Mouse (Mus musculus): ENCODE measurements around the gene Scrn3.

The Scrn3 gene

DNA sequence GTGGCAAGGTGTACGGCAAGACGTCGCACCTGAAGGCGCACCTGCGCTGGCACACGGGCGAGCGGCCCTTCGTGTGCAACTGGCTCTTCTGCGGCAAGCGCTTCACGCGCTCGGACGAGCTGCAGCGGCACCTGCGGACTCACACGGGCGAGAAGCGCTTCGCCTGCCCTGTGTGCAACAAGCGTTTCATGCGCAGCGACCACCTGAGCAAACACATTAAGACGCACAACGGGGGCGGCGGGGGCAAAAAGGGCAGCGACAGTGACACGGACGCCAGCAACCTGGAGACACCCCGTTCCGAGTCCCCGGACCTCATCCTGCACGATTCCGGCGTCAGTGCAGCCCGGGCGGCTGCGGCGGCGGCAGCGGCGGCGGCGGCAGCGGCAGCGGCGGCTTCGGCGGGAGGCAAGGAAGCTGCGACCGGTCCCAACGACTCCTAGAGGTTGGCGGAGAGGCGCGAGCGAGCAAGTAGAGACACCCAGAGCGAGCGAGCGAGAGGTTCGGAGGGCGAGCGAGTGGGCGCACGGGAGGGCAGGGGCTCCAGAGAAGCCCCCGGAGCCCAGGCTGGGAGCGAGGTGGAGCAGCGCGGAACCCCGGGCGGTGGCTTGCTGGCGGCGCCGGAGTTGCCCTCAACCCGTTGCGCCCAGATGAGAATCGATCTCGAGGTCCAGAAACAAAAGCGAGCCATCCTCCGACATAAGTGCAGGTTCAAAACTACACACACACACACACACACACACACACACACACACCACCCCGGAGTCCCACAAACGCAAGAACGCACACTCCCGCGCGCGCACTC is 38.1 kb upstream of the Scrn3 start:
- DNase-seq (ENCODE audit: inconsistent age in 2 of 2, low spot score in 1 of 2) = peak; percentile 38 to 82

DNA sequence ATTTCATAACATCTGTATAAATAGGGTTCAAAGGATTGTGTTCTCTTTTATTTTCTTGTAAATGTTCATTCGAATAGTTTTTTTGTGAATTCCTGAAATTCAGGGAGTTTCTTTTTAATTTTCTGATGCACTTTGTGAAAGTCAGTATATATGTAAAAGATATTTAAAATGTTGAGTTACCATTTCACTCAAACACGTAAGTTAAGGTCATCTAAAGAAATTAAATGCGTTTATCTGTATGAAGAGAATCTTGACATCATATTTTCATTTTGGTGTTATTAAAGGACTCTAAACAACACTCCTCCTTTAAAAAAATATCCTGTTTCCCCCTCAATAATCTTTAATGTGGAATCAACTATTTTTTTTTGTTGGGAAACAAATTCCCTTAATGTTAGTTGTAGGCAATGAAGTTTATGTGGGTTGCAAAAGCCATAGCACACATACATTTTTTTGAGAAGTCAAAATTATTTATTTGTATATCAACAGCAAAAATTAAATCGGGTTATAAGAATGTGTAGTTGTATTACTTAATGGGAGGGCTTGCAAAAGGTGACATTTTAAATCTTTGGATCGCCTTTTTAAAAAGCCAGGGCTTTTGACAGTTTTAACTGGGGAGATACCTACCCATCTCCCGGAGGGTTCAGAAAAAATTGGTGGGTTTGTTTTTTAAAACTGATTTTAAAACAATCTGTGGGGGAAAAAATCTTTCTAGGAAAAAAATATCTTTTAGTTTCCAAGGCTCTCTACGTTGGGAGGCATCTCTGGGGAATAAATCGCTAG is 37.0 kb upstream of the Scrn3 start:
- peak in 1 of 2 experiments; percentile 38 for DNase-seq (ENCODE audit: inconsistent age in 2 of 2, low spot score in 1 of 2)

DNA sequence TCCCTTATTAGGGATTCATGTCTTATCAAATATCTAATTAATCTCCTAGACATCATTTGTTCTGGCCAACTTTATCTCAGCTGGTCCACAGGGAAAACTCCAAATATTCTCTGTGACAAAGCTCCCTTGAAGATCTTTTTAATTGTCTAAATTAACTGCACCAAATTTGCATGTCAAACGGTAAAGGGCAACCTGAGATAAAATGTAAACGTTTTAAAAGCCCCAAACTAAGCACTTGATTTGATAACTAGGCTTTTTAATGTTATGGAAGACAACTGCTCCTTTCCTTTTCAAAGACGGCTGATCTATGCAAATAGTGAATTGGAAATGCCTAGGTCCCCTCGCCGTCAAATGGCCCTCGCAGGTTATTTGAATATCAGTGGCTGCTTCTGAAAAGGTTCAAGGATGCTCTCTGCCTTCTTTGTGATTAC is 36.2 kb upstream of the Scrn3 start:
- peak in 1 of 2 experiments; percentile 60 for DNase-seq (ENCODE audit: inconsistent age in 2 of 2, low spot score in 1 of 2)

DNA sequence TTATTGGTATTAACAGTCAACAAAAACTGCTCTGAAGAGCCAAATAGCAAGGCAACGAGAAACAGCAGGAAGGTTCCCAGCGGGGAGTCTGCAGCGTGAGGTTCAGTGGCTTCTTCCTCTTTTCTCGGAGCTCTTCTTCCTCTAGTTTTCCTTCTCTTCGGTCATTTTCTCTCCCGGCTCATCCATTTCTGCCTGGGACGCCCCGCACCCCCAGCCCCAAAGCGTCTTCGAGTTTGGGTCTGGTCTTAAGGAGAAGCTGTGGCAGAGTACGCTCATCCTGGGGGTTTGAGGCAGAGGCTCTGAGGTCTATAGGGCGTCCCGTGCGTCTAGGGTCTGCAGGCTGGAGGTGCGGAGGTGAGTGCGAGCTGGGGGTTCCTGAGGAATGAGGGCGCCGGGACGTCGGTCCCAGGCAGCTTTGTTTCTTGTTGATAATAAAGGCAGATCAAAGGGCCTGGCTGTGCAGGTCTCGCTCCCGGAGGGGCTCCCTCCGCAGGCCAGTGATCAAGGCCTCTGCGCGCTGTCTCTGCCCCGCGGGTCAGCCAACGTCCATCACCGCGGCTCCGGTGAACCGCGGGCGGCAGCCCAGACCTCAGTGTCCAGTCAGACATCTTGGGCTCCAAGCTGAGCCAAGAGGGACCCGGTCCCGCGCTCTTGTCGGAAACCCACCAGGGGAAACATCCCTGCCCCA is 35.2 kb upstream of the Scrn3 start:
- peak in 1 of 2 experiments; percentile 60 for DNase-seq (ENCODE audit: inconsistent age in 2 of 2, low spot score in 1 of 2)

DNA sequence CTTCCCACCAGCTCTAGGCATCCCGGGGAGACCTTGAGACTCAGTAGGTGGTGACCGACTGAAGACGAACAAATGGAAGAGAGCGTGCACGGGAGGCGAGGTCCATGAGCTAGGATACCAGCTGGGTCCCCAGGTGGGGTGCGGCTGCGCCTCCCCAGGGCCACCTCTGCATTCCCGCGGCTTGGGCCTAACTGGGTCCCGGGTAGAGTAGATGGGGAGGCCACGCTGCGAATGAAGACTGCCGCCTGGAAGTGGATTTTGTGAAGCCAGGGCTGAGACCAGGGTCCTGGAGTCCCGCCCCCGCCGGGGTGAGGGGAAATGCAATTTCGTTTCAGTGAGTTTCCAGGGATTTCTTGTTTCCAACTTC is 34.7 kb upstream of the Scrn3 start:
- DNase-seq (ENCODE audit: inconsistent age in 2 of 2, low spot score in 1 of 2) = peak in 1 of 2 experiments; percentile 57

DNA sequence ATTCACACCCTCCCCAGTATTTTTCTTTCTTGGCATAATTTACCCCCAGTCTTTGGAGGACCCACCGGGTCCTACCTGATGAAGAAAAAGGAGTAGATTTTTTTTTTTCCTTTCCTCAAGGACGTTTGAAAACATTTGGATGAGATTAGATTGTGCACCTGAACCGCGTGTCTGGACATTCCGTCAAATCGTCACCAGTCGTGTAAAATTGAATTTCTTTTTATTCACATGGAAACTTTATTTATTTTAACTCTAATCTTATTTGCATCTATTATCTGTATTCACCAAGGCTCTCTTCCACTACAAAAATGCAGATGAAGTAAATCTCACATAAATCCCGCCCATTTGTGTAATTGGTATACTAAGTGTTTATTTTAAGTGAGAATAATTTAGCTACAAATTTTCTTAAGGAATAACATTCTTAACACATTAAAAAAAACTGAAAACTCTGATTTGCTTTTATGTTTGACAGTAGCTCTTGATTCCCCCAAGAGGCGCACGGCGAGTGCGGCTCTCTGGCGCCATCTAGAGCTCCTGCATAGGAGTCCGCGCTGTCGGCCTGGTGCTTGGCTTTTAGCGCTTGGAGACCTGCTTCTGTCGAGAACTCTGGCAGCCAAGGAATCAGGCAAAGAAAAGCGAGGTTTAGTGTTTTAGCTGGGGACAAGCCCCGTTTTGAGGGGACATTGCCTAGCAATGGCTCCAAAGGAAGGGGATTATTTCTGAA is 34.1 kb upstream of the Scrn3 start:
- peak; percentile 85 to 94 for DNase-seq (ENCODE audit: inconsistent age in 2 of 2, low spot score in 1 of 2)

DNA sequence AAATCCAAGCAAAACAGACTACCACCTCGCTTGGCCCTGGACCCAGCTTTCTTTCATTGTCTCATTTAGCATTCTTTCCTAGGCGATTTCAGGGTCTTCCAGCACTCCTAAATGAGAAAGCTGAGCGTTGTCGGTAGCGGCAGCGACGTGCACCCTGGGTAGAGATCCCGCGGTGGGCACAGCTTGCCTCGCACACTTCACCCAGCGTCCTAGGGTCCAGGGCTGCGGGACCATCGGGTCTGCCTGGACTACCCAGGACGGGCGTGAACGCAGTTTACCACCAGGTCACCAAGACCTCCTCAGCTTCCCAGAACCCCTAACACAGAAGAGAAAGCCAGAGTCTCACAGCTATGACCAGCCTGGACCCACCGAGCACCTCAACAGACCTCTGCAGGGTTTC is 33.5 kb upstream of the Scrn3 start:
- no peak for DNase-seq (ENCODE audit: inconsistent age in 2 of 2, low spot score in 1 of 2)

DNA sequence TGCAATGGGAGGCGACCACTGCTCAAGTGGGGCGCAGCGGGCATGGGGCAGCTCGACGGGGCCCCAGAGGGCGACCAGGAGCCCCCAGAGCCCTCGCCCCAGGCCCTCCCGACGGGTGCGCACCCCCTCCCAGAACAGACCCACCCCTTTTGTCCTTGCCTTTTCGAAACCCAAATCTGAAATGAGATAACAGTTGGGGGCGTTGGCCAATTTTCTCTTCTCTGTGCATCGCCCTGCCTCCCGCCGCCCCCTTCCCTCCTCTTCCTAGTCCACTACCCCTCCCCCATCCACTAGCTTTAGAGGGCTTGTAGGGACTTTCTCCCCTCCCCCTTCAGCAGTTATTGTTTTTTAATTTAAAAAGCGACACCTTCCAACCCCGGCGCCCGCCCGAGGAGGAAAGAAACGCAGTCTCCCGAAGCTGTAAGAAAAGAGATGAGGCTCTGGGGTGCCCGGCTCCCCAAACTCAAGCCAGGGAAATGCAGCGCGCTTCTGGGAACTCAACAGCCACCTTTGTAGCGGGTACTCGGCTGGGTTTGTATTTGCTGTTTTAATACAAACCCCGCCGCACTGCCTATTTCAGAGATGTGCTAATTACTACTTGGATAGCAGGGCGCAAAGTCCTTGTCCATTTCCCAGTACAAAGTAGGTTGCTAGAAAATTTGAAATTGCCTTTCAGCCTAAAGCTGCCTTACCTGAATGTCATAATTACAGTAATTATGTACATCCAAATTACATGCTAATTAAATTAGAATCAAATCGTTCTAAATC is 32.9 kb upstream of the Scrn3 start:
- DNase-seq (ENCODE audit: inconsistent age in 2 of 2, low spot score in 1 of 2) = peak in 1 of 2 experiments; percentile 37

DNA sequence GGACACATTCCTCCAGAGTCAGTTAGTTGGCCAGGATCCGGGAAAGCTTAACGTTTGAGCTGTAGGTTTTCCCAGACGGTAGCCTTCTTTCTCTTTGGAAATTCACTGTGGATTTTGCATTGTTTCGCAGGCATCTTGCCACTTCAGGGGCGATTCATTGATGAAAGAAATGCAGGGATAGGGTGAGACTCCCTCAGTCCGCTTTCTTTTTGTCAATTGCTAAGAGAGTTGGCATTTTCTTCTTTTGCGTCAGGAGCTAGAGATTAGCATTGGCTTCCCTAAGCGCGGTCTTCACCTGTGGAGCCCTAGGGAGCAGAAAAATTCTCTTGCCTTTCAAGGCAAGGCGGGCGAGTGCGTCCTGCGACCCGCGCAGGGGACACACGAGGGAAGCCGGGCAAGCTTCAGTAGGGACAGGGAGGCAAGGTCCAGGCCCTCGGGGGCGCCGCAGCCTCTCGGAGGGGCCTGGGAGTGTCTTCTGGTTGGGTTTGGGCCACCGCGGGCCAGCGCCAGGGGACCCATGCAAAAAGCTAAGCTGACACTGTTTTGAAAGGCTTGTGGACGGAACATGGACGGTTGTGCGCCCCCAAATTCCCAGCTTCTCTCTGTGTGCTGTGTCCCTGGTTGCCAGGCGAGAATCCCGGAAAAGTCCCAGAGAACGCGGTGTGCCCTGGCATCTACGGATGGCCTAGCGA is 31.9 kb upstream of the Scrn3 start:
- peak in 1 of 2 experiments; percentile 43 for DNase-seq (ENCODE audit: inconsistent age in 2 of 2, low spot score in 1 of 2)

DNA sequence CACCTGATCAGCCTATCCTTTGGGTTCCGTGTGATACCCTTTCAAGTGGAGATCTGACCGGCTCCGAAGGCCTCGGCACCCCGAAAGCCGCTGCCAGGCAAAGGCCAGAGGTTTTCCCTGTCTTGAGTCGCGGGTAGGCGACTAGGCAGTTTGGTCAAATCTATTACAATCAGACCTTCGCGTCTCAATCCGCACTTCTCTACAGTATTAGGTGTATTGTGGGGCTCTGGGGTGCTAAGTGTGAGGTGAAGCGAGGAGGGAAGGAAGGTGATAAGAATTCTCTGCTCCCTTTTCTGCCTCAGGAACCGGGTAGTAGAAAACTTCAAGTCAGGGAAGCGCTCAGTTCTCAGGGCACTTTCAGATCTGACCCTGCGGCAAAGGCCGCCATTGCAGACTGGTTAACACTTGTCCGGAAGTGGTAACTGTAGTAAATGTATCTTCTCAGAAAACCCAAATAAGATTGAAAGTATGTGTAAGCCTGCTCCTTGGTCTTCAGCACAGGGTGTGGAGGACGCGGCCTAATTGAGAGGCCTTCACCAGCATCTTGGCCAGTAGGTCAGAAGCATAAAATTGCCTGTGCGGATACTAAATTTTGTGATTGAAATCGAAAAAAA is 31.2 kb upstream of the Scrn3 start:
- peak in 1 of 2 experiments; percentile 41 for DNase-seq (ENCODE audit: inconsistent age in 2 of 2, low spot score in 1 of 2)

DNA sequence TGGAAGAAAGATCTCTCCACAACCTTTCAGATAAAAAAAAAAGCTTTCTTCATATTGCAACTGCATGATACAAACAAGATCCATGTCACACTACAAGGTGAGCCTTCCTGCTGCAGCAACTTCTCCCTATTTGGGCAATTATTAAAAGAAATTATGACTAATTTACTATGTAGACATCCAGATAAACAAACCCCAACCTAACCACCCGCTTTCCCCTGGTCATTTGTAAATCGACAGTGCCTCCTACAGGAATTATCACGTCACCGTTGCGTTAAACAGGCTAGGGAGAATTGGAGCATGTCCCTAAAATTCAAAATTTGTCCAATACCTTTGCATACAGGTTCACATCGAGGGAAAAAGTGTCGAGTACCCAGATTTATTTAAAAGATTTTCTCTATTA is 30.7 kb upstream of the Scrn3 start:
- DNase-seq (ENCODE audit: inconsistent age in 2 of 2, low spot score in 1 of 2) = peak in 1 of 2 experiments; percentile 37

DNA sequence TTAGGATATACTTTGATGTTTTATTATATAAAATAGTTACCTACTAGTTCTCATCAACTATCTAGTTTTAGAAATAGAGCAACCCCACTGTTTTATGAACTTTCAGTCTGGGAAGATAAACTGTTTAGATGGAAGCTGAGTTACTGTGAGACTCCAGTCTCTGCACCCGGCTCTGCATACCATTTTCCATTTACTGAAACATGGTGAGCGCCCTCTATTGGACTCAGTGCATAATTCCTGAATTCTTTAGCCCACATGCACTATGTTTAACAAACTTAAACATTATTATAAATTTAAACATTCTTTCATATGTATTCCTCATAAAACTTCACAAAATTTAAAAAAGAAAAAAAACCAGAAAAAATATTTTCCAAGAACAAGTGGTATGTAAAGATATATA is 26.8 kb upstream of the Scrn3 start:
- DNase-seq (ENCODE audit: inconsistent age in 2 of 2, low spot score in 1 of 2) = peak in 1 of 2 experiments; percentile 36

DNA sequence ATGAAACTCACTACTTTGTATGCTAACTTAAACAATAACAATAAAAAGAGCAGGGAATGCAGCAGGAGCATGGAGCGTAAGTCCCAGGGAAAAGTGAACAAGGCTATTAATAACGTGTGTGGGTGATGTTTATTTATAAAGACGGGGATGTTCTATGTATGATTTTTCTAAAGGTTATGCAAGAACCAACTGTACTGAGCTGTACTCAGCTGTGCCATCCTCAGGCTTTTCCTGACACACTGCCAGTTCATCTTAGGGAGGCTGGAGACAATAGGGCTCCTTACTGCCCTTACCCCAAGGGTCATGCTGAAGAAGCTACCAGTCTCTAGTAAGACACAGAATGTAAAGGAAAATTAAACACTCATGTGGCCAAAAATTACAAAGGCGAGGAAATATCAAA is 21.3 kb upstream of the Scrn3 start:
- no peak for DNase-seq (ENCODE audit: inconsistent age in 2 of 2, low spot score in 1 of 2)

DNA sequence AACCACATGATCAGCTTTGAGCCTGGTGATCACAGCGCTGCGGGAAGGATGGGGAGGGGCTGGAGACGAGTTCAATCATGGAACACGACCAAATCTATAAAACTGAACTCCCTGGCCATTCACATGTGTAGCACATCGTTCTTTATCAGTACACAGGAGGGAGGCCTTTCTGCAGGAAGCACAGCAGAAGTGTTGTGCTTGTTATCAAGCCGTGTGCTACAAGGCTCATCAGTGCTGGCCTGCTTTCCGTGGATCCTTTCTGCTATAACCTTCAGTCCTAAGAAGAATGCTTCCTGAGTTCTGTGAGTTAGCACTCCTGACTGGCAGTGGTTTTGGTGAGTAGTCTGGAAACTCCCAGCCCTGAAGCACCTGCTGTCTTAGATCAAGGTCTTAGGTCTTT is 17.4 kb upstream of the Scrn3 start:
- no peak for DNase-seq (ENCODE audit: inconsistent age in 2 of 2, low spot score in 1 of 2)

DNA sequence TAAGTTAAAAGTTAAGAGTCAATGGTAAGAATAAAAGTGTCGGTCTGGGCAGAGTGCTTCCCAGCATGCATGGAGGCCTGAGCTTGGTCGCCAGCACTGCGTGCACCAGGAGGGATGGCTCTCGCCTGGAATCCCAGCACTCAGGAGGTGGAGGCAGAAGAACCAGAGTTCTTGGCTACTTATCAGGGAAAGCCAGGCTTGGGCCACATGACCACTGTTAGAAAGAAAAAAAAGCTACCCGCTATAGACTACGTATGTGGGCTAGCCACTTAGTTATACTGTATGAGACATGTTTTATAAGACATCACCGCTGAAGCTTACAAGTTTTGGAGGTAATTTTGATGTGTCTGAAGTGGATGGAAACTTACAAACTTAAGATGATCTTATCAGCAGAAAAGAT is 14.2 kb upstream of the Scrn3 start:
- DNase-seq (ENCODE audit: inconsistent age in 2 of 2, low spot score in 1 of 2) = no peak

DNA sequence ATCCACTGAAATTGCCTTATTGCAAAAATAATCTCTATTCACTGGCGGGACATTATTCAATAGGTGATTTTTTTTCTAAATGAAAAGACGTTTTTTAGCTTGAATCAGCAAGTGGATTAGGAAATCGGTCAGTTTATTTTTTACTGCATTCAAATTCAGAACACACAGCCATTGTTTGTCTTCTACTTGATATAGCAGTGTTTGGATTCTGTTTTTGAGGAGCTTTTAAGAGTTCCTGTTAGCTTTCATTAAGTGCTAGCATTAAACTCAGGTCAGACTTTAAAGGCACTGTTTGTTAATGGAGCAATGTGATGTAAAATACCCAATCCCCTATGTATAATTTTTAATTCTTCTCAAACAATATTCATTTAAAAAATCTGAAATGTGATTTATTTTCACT is 13.6 kb upstream of the Scrn3 start:
- DNase-seq (ENCODE audit: inconsistent age in 2 of 2, low spot score in 1 of 2) = no peak

DNA sequence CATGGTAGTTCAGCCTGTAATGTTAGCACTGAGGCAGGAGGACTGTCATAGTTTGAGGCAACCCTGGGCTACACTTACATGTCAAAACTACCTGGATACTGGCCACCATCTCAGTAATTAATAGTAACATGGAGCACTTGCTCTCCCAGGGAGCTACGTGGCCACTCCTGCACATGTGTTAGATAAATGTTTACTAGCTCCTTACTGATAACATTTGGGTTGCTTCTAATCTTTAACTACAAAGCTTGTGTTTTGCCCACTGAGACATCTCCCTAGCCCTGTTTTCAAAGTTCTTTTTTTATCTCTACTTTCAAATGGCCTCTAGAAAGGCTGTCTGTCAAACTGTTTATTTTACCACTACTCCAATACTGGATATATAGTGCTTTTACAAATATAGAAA is 10.4 kb upstream of the Scrn3 start:
- no peak for DNase-seq (ENCODE audit: inconsistent age in 2 of 2, low spot score in 1 of 2)

DNA sequence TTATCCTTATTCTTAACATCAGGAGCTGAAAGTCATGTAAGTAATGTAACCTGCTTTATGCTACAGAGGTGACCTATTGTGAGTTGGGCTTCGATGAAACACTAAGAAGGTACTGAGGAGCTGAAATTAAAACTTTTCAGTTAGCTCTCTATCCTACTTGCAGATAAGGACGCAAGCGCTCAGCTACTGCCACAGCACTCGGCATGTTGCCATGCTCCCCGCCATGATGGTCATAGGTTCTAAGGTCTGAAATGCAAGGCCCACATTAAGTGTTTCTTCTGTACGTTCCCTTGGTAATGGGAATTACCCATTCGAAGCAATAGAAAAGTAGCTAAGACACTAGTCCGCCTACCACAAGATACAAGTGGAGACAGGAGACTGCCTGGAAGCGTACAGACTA is 9.7 kb upstream of the Scrn3 start:
- DNase-seq (ENCODE audit: inconsistent age in 2 of 2, low spot score in 1 of 2) = no peak

DNA sequence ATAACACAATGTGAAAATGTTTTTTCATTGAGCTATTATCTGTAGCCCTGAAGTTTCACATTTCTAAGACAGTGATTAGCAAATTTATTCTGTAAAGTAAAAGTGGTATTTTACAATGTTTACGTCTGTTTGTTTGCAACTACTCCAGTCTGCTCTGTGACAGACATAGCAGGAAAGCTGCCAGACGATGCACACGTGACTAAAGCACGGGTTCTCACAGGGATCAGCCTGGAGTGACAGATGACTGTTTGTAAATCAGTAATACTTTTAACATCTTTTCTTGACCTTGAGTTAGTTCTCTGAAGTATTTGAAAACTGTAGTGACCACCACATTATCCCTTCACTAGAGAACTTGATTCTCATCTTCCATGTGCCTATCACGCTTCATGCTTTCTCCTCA is 7.9 kb upstream of the Scrn3 start:
- no peak for DNase-seq (ENCODE audit: inconsistent age in 2 of 2, low spot score in 1 of 2)
